Comparison of ENCODE assay signal across 12 mouse cellular contexts in the genomic region with DNA sequence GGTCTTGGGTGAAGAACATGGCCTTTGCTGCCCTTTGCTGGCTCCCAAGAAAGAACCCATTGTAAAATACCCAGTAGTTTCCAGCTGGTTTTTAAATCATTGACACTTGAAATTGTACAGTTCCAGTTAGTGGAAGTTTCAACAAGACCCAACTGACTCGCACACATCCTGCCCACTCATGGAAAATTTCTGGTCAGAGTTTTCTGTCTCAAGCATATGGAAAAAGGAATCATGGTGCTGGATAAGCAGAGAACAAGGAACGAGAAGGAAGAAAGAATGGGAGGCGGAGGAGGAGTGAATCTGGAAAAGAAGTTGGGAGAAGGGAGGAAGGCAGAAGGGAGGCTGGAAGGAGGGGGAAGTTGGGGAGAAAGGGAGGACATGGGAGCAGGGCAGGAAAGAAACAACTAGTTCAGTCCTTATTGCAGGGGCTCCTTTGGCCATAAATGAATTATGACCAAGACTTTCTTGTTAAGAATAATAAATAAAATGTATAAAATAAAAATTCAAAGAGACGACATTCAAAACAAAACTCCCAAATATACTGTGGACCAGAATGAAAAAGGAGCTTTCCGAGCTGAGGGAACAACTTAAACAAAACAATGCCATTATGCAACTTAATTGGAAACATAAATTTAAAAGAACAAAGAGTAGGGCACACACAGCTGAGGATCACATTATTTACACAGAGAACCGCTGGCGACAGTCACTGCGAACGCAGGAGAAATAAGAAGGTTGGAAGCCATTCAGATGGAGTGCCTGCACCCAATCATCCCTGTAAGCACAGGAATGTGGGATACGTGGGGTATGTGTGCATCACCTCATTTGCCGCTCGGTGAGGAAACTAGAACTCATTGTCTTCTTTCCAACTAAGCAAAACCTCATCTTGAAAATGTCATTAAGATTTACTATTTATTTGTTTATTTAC.
A peak's percentile ranks its signal among the peaks of the same experiment; 100 is the strongest.
DNase-seq lines count a peak whose midpoint lies in the region; ATAC-seq and TF ChIP-seq lines count a peak whose summit lies in the region.
"Had no signal": no experiment of that assay in that cellular context is flagged by ENCODE, and none has a peak within 500 bp of the region (broad histone marks: within the 10 kb centered on the region; RNA-seq: fewer than 3 reads in every experiment).

No protein-coding gene starts in this region.

- H3K4me2 ChIP-seq in embryonic facial prominence, embryonic 13.5 days, result no peak overlapping the region
- H3K4me2 ChIP-seq in heart, embryonic 14.5 days (ENCODE audit: low read length), result no peak overlapping the region
- H3K4me2 ChIP-seq in heart, postnatal 0 days (ENCODE audit: low read depth, low read length), result no peak overlapping the region
- no peak overlapping the region for H3K4me2 ChIP-seq in neural tube, embryonic 15.5 days
- H3K4me2 ChIP-seq: forebrain, embryonic 13.5 days; midbrain, embryonic 13.5 days had no signal

- H3K9ac ChIP-seq in embryonic facial prominence, embryonic 13.5 days, result no peak overlapping the region
- no peak overlapping the region for H3K9ac ChIP-seq in heart, embryonic 14.5 days (ENCODE audit: low read length)
- no peak overlapping the region for H3K9ac ChIP-seq in heart, postnatal 0 days (replicated peaks; ENCODE audit: low read depth, low read length)
- H3K9ac ChIP-seq in neural tube, embryonic 15.5 days (replicated peaks), result no peak overlapping the region
- H3K9ac ChIP-seq: forebrain, embryonic 13.5 days; midbrain, embryonic 13.5 days had no signal

- H3K4me3 ChIP-seq in embryonic facial prominence, embryonic 13.5 days, result no peak overlapping the region
- H3K4me3 ChIP-seq in embryonic facial prominence, embryonic 10.5 days, result no peak overlapping the region
- no peak overlapping the region for H3K4me3 ChIP-seq in heart, embryonic 14.5 days (ENCODE audit: control insufficient read depth in 1 of 2, insufficient read depth in 1 of 2, low read depth in 1 of 2, low read length in 2 of 2)
- H3K4me3 ChIP-seq in heart, postnatal 0 days (ENCODE audit: low read depth, low read length), result no peak overlapping the region
- H3K4me3 ChIP-seq in neural tube, embryonic 15.5 days (replicated peaks), result no peak overlapping the region
- H3K4me3 ChIP-seq: forebrain, embryonic 13.5 days; midbrain, embryonic 13.5 days had no signal

- no peak for ATAC-seq in embryonic facial prominence, embryonic 13.5 days (ENCODE audit: insufficient number of reproducible peaks, insufficient read depth, low FRiP score, low TSS enrichment, low read depth)
- peak; percentile 50; the same call in 1 of the 2 replicates for ATAC-seq in heart, embryonic 14.5 days (ENCODE audit: insufficient number of reproducible peaks, insufficient read depth, low FRiP score, low read depth)
- ATAC-seq in heart, postnatal 0 days (ENCODE audit: insufficient read depth, low read depth), result 0 out of 2 replicates have a peak, but pooled peaks have one; percentile 30
- no peak for ATAC-seq in neural tube, embryonic 15.5 days (ENCODE audit: low FRiP score)
- ATAC-seq: forebrain, embryonic 13.5 days; midbrain, embryonic 13.5 days had no signal

- TF ChIP-seq CTCF in heart, postnatal 0 days (IDR thresholded peaks at IDR 0.05; ENCODE audit: low read depth), result no peak

- peaks cover 5% of the 10 kb centered on the region; the same call in 1 of the 2 replicates for H3K4me1 ChIP-seq in embryonic facial prominence, embryonic 13.5 days
- no peaks in the 10 kb centered on the region for H3K4me1 ChIP-seq in embryonic facial prominence, embryonic 10.5 days
- H3K4me1 ChIP-seq in heart, embryonic 14.5 days (ENCODE audit: control insufficient read depth in 2 of 2, insufficient read depth in 2 of 2, low read length in 2 of 2), result peaks cover 0 to 2% of the 10 kb centered on the region in 2 experiments; a peak in 1 of 4 replicates
- 0 out of 2 replicates have a peak, but pooled peaks cover 6% of the 10 kb centered on the region for H3K4me1 ChIP-seq in heart, postnatal 0 days (ENCODE audit: control insufficient read depth, insufficient read depth)
- 0 out of 2 replicates have a peak, but pooled peaks cover 2% of the 10 kb centered on the region for H3K4me1 ChIP-seq in neural tube, embryonic 15.5 days
- H3K4me1 ChIP-seq: forebrain, embryonic 13.5 days; midbrain, embryonic 13.5 days had no signal

- H3K27ac ChIP-seq in embryonic facial prominence, embryonic 13.5 days, result peak overlapping the region; percentile 73
- no peak overlapping the region for H3K27ac ChIP-seq in embryonic facial prominence, embryonic 10.5 days (replicated peaks)
- peak overlapping the region; percentile 78 to 90 for H3K27ac ChIP-seq in heart, embryonic 14.5 days (replicated peaks in 1 of 2; ENCODE audit: control insufficient read depth in 1 of 2, insufficient read depth in 1 of 2, low read depth in 2 of 2, low read length in 2 of 2)
- peak overlapping the region; percentile 74 for H3K27ac ChIP-seq in heart, postnatal 0 days (ENCODE audit: low read depth)
- no peak overlapping the region for H3K27ac ChIP-seq in neural tube, embryonic 15.5 days (replicated peaks)
- H3K27ac ChIP-seq: forebrain, embryonic 13.5 days; midbrain, embryonic 13.5 days had no signal

- TF ChIP-seq EP300 in heart, postnatal 0 days (IDR thresholded peaks at IDR 0.05; ENCODE audit: low read depth), result no peak

- no peaks in the 10 kb centered on the region for H3K36me3 ChIP-seq in embryonic facial prominence, embryonic 13.5 days
- no peaks in the 10 kb centered on the region for H3K36me3 ChIP-seq in embryonic facial prominence, embryonic 10.5 days (replicated peaks)
- no peaks in the 10 kb centered on the region for H3K36me3 ChIP-seq in heart, embryonic 14.5 days (ENCODE audit: control insufficient read depth, insufficient read depth, low read length)
- no peaks in the 10 kb centered on the region for H3K36me3 ChIP-seq in heart, postnatal 0 days (replicated peaks; ENCODE audit: control insufficient read depth, insufficient read depth, low read length)
- H3K36me3 ChIP-seq in neural tube, embryonic 15.5 days, result no peaks in the 10 kb centered on the region
- H3K36me3 ChIP-seq: midbrain, embryonic 13.5 days had no signal

- WGBS in embryonic facial prominence, embryonic 13.5 days, result 52% methylated on average over 12 of the region's 12 CpGs
- 76% methylated on average over 12 of the region's 12 CpGs for WGBS in embryonic facial prominence, embryonic 10.5 days
- WGBS in heart, embryonic 14.5 days, result 70% methylated on average over 12 of the region's 12 CpGs
- WGBS in heart, postnatal 0 days, result 63% methylated on average over 12 of the region's 12 CpGs
- 43% methylated on average over 12 of the region's 12 CpGs for WGBS in neural tube, embryonic 15.5 days

- DNase-seq in embryonic facial prominence, embryonic 10.5 days (ENCODE audit: low spot score), result no peak
- DNase-seq in heart, adult 8-10 months (ENCODE audit: low spot score), result no peak
- DNase-seq in 3T3-L1 (ENCODE audit: low read depth, low spot score), result peak; percentile 35
- no peak for DNase-seq in heart, postnatal 0 days (ENCODE audit: low spot score)
- no peak for DNase-seq in layer of hippocampus, postnatal 25 days (ENCODE audit: extremely low spot score in 1 of 2, low spot score in 1 of 2)
- DNase-seq: lung, adult 2 months had no signal

- no peaks in the 10 kb centered on the region for H3K9me3 ChIP-seq in embryonic facial prominence, embryonic 13.5 days
- no peaks in the 10 kb centered on the region for H3K9me3 ChIP-seq in embryonic facial prominence, embryonic 10.5 days
- H3K9me3 ChIP-seq in heart, embryonic 14.5 days (ENCODE audit: control insufficient read depth, low read length), result no peaks in the 10 kb centered on the region
- H3K9me3 ChIP-seq in heart, postnatal 0 days (replicated peaks; ENCODE audit: control insufficient read depth, low read length), result no peaks in the 10 kb centered on the region
- H3K9me3 ChIP-seq in neural tube, embryonic 15.5 days (replicated peaks), result no peaks in the 10 kb centered on the region
- H3K9me3 ChIP-seq: forebrain, embryonic 13.5 days; midbrain, embryonic 13.5 days had no signal

- H3K27me3 ChIP-seq in embryonic facial prominence, embryonic 13.5 days, result no peaks in the 10 kb centered on the region
- no peaks in the 10 kb centered on the region for H3K27me3 ChIP-seq in embryonic facial prominence, embryonic 10.5 days (replicated peaks; ENCODE audit: low read depth, poor library complexity, severe bottlenecking)
- no peaks in the 10 kb centered on the region for H3K27me3 ChIP-seq in heart, embryonic 14.5 days (ENCODE audit: control insufficient read depth, insufficient read depth, low read length)
- H3K27me3 ChIP-seq in heart, postnatal 0 days (ENCODE audit: control insufficient read depth, insufficient read depth, low read length), result no peaks in the 10 kb centered on the region
- no peaks in the 10 kb centered on the region for H3K27me3 ChIP-seq in neural tube, embryonic 15.5 days (replicated peaks)
- H3K27me3 ChIP-seq: CH12.LX; forebrain, embryonic 13.5 days; midbrain, embryonic 13.5 days had no signal

Comparison
In these comparisons a context has a peak if more than half of its experiments do, and no peak if none do; other contexts are left out.
1. H3K27ac ChIP-seq: peak in embryonic facial prominence, embryonic 13.5 days (single experiment), heart, embryonic 14.5 days (2 of 2) and heart, postnatal 0 days (single experiment); none in embryonic facial prominence, embryonic 10.5 days (single experiment) and neural tube, embryonic 15.5 days (single experiment).
2. ATAC-seq: peak in heart, embryonic 14.5 days (single experiment) and heart, postnatal 0 days (single experiment); none in embryonic facial prominence, embryonic 13.5 days (single experiment) and neural tube, embryonic 15.5 days (single experiment).